10 mouse cellular contexts compared by ENCODE assay signal in the genomic region with DNA sequence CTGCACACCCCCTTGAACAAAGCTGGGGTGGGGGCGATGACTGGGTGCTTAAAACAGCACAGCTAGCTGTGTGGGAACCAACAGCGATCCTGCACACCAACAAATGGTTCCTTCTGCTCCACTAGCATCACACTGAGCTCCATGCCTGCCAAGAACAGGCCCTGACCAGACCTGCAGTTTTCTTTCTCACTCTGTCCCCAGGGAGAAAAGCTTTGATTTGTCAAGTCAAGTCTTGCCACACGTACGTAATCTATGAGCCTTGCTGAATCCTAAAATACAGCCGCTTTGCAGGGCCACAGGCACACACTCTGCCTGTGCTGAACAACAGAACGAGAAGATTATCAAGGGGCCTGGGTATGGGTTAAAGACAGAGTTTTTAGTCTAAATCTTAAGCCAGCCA.
DNase-seq lines count a peak whose midpoint lies in the region; ATAC-seq and TF ChIP-seq lines count a peak whose summit lies in the region.
"Had no signal": no experiment of that assay in that cellular context is flagged by ENCODE, and none has a peak within 500 bp of the region (broad histone marks: within the 10 kb centered on the region; RNA-seq: fewer than 3 reads in every experiment).

No protein-coding gene starts in this region.

- intact Hi-C loops in gastrocnemius, adult 2 months (cut with DNase I) = no loop called here

- H3K27ac ChIP-seq in embryonic facial prominence, embryonic 13.5 days = peak overlapping the region; percentile 80
- peak overlapping the region; percentile 78 for H3K27ac ChIP-seq in hindbrain, embryonic 10.5 days
- H3K27ac ChIP-seq in midbrain, embryonic 16.5 days (ENCODE audit: low read length) = peak overlapping the region; percentile 19; the same call in 1 of the 2 replicates
- no peak overlapping the region for H3K27ac ChIP-seq in gastrocnemius, adult 2 months
- H3K27ac ChIP-seq: macrophage had no signal

- H3K4me1 ChIP-seq in embryonic facial prominence, embryonic 13.5 days = peaks cover 29% of the 10 kb centered on the region
- peaks cover 18% of the 10 kb centered on the region for H3K4me1 ChIP-seq in hindbrain, embryonic 10.5 days (replicated peaks)
- H3K4me1 ChIP-seq in midbrain, embryonic 16.5 days (ENCODE audit: control insufficient read depth, insufficient read depth, low read length) = peaks cover 13% of the 10 kb centered on the region

- 67% methylated on average over 6 of the region's 6 CpGs for WGBS in embryonic facial prominence, embryonic 13.5 days
- 77% methylated on average over 6 of the region's 6 CpGs for WGBS in hindbrain, embryonic 10.5 days
- 41% methylated on average over 6 of the region's 6 CpGs for WGBS in midbrain, embryonic 16.5 days

- no peak overlapping the region for H3K9ac ChIP-seq in embryonic facial prominence, embryonic 13.5 days
- no peak overlapping the region for H3K9ac ChIP-seq in midbrain, embryonic 16.5 days (ENCODE audit: low read depth, low read length)

- no peak overlapping the region for H3K4me3 ChIP-seq in embryonic facial prominence, embryonic 13.5 days
- no peak overlapping the region for H3K4me3 ChIP-seq in hindbrain, embryonic 10.5 days
- no peak overlapping the region for H3K4me3 ChIP-seq in midbrain, embryonic 16.5 days (ENCODE audit: low read depth, low read length)
- H3K4me3 ChIP-seq in gastrocnemius, adult 2 months = no peak overlapping the region

- no peak for ATAC-seq in embryonic facial prominence, embryonic 13.5 days (ENCODE audit: insufficient number of reproducible peaks, insufficient read depth, low FRiP score, low TSS enrichment, low read depth)
- ATAC-seq in midbrain, embryonic 16.5 days = peak; percentile 64

- no peak for TF ChIP-seq CTCF in gastrocnemius, adult 2 months (IDR thresholded peaks at IDR 0.05)

- H3K36me3 ChIP-seq in embryonic facial prominence, embryonic 13.5 days = no peaks in the 10 kb centered on the region
- H3K36me3 ChIP-seq in hindbrain, embryonic 10.5 days = no peaks in the 10 kb centered on the region
- no peaks in the 10 kb centered on the region for H3K36me3 ChIP-seq in midbrain, embryonic 16.5 days (ENCODE audit: control insufficient read depth, insufficient read depth, low read length)

- H3K4me2 ChIP-seq in embryonic facial prominence, embryonic 13.5 days = no peak overlapping the region
- no peak overlapping the region for H3K4me2 ChIP-seq in midbrain, embryonic 16.5 days (ENCODE audit: low read length)

- DNase-seq in heart, adult 9 months (ENCODE audit: low spot score in 2 of 2) = peak; percentile 27 to 48
- DNase-seq in heart, postnatal 4 days = no peak
- DNase-seq in hindbrain, embryonic 10.5 days (ENCODE audit: low spot score) = no peak
- no peak for DNase-seq in cerebellum, adult 8-10 months
- DNase-seq in cerebellum, adult 9-10 months = no peak
- no peak for DNase-seq in gastrocnemius, adult 2 months
- DNase-seq: adrenal gland, postnatal 14 days had no signal

- no peaks in the 10 kb centered on the region for H3K9me3 ChIP-seq in embryonic facial prominence, embryonic 13.5 days
- H3K9me3 ChIP-seq in hindbrain, embryonic 10.5 days = no peaks in the 10 kb centered on the region
- no peaks in the 10 kb centered on the region for H3K9me3 ChIP-seq in midbrain, embryonic 16.5 days (replicated peaks; ENCODE audit: control insufficient read depth, low read length, poor library complexity, severe bottlenecking)

- H3K27me3 ChIP-seq in embryonic facial prominence, embryonic 13.5 days = no peaks in the 10 kb centered on the region
- H3K27me3 ChIP-seq in hindbrain, embryonic 10.5 days (ENCODE audit: insufficient read depth, poor library complexity, severe bottlenecking) = no peaks in the 10 kb centered on the region
- H3K27me3 ChIP-seq in midbrain, embryonic 16.5 days (ENCODE audit: control insufficient read depth, insufficient read depth, low read depth, low read length) = peaks cover 3% of the 10 kb centered on the region; the same call in 1 of the 2 replicates

Comparison
In these comparisons a context has a peak if more than half of its experiments do, and no peak if none do; other contexts are left out.
1. DNase-seq: peak in heart, adult 9 months (2 of 2); none in heart, postnatal 4 days (single experiment), hindbrain, embryonic 10.5 days (single experiment), cerebellum, adult 8-10 months (single experiment), cerebellum, adult 9-10 months (single experiment) and gastrocnemius, adult 2 months (single experiment).